Mouse (Mus musculus) ES-Bruce4 (cell line): ENCODE measurements at regions not wholly inside any gene's neighbourhood (a gene's known extent, or its start where the extent isn't known, plus 50 kb on each side); places are given as distances from the start of the nearest gene placed in this dataset.

Experiments
- CTCF ChIP-seq: IDR thresholded peaks from one replicate; pipeline ENCODE4 v1.8.1; 2011; ENCODE audit warnings: low read depth, low read length
- POLR2A ChIP-seq: IDR thresholded peaks from one replicate; pipeline ENCODE4 v1.8.1; 2011; ENCODE audit warnings: low read length; ENCODE audit not compliant: insufficient read depth

DNA sequence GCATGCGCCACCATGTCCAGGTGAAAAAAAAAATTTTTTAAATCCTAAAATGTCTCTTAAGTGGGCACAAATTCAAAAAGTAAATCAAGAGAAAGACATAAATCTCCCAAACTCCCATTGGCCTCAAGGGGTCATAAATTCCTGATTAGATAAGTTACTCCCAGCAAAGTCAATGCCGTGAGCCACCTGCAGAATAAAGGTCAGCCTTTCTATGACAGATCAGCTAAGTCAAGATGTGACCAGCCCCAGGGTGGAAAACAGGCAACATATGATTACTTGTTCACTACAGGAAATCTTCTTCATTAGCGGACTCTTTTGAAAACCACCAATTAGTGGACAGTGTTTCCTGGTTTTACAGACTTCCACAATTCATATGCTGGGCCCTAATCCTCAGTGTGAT is 101.4 kb downstream of the Rpl36a-ps1 start:
- TF ChIP-seq POLR2A (no peak), CTCF (no peak)
